Mouse (Mus musculus): Measurements from ENCODE around the gene Sh2d4b. TPM values are rescaled to one million over a fixed set of nuclear protein-coding genes. Genes with fewer than 3 reads are reported as not detected.

Gene Sh2d4b
- 0.56 and 0.89 TPM in 2 replicates for polyA plus RNA-seq (2014; fragmentation: Nextera tagmentation; extraction: Ambion mirVana)

- 0 out of 2 replicates have a peak within 1 kb of the TSS, but pooled peaks have one; percentile 10 for H3K9ac ChIP-seq (ENCODE audit: low read depth, low read length)
- 15% methylated on average over 3 of the region's 3 CpGs for WGBS (ENCODE audit: insufficient replicate concordance)
- no peak within 1 kb of the TSS for H3K4me3 ChIP-seq (ENCODE audit: low read depth, low read length)
- no peak within 1 kb of the TSS; the same call in 1 of the 2 replicates for H3K4me2 ChIP-seq
- H3K9me3 ChIP-seq (replicated peaks; ENCODE audit: control insufficient read depth, low read length): no peaks in the 10 kb centered on the region
- peaks cover 9% of the 10 kb centered on the region; the same call in 1 of the 2 replicates for H3K4me1 ChIP-seq (ENCODE audit: control insufficient read depth, insufficient read depth, low read length)
- ATAC-seq (replicated peaks; ENCODE audit: insufficient number of reproducible peaks, low FRiP score, low TSS enrichment): no peak
- H3K27me3 ChIP-seq (ENCODE audit: control insufficient read depth, insufficient read depth, low read length): no peaks in the 10 kb centered on the region
- H3K27ac ChIP-seq (ENCODE audit: low read depth, low read length): no peak within 1 kb of the TSS
- H3K36me3 ChIP-seq (ENCODE audit: control insufficient read depth, insufficient read depth, low read length): no peaks in the 10 kb centered on the region
These were observed at the start of gene Sh2d4b for GRCm38 (mm10) chr14:40893196-40893595. TSS of gene Sh2d4b (minus strand) at chr14:40893266.

- H3K27ac ChIP-seq (ENCODE audit: low read depth, low read length): no peak overlapping the region
- no peaks in the 10 kb centered on the region for H3K27me3 ChIP-seq (ENCODE audit: control insufficient read depth, insufficient read depth, low read length)
- 86% methylated on average over 2 of the region's 2 CpGs for WGBS (ENCODE audit: insufficient replicate concordance)
- no peak overlapping the region for H3K9ac ChIP-seq (ENCODE audit: low read depth, low read length)
- no peak overlapping the region for H3K4me3 ChIP-seq (ENCODE audit: low read depth, low read length)
- H3K9me3 ChIP-seq (replicated peaks; ENCODE audit: control insufficient read depth, low read length): no peaks in the 10 kb centered on the region
- H3K4me2 ChIP-seq: no peak overlapping the region
- H3K4me1 ChIP-seq (ENCODE audit: control insufficient read depth, insufficient read depth, low read length): no peaks in the 10 kb centered on the region; the same call in 1 of the 2 replicates
- H3K36me3 ChIP-seq (ENCODE audit: control insufficient read depth, insufficient read depth, low read length): no peaks in the 10 kb centered on the region
- ATAC-seq (replicated peaks; ENCODE audit: insufficient number of reproducible peaks, low FRiP score, low TSS enrichment): no peak
These were observed 49.4 kb upstream of the Sh2d4b start for GRCm38 (mm10) chr14:40942429-40942828.

DNA sequence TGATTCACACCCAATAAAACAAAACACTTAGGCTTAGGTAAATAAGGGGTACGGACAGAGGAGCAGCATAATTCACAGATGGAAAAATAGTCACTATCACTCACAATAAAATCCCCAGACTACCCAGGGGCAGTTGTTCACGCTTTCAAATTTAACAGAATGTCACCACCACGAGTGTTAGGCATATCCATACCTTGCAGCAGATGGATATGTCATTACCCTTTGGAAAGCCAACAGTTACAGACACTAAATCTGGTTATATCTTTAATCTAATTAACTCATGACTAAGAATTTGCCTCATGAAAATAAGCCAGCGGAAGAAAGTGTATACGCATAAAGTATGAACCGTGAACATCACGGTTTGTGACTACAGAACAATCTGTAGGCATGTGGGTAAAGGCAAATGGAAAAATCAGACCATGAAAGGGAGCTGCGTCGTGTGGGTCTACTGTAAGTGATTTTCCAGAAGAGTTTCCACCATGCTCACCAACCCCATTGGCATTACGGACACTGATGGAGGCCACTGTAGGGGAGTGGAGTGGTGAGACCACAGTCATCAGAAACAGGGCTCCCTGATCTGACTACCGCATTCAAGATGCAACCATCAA lies 45.4 kb upstream of the Sh2d4b start:
- Histone ChIP-seq H3K4me1 (ENCODE audit: control insufficient read depth, insufficient read depth, low read length) (peaks cover 15% of the 10 kb centered on the region), H3K27me3 (ENCODE audit: control insufficient read depth, insufficient read depth, low read length) (no peaks in the 10 kb centered on the region), H3K4me2 (no peak overlapping the region), H3K27ac (ENCODE audit: low read depth, low read length) (no peak overlapping the region), H3K9ac (ENCODE audit: low read depth, low read length) (no peak overlapping the region), H3K4me3 (ENCODE audit: low read depth, low read length) (no peak overlapping the region), H3K36me3 (ENCODE audit: control insufficient read depth, insufficient read depth, low read length) (no peaks in the 10 kb centered on the region), H3K9me3 (replicated peaks; ENCODE audit: control insufficient read depth, low read length) (no peaks in the 10 kb centered on the region)
- WGBS (ENCODE audit: insufficient replicate concordance): 86% methylated on average over 11 of the region's 11 CpGs
- no peak for ATAC-seq (replicated peaks; ENCODE audit: insufficient number of reproducible peaks, low FRiP score, low TSS enrichment)

GRCm38 (mm10) chr14:40937052-40937451 lies 44.0 kb upstream of the Sh2d4b start:
- Histone ChIP-seq H3K9me3 (replicated peaks; ENCODE audit: control insufficient read depth, low read length) (no peaks in the 10 kb centered on the region), H3K36me3 (ENCODE audit: control insufficient read depth, insufficient read depth, low read length) (no peaks in the 10 kb centered on the region), H3K4me3 (ENCODE audit: low read depth, low read length) (no peak overlapping the region), H3K27ac (ENCODE audit: low read depth, low read length) (no peak overlapping the region), H3K4me1 (ENCODE audit: control insufficient read depth, insufficient read depth, low read length) (peaks cover 15% of the 10 kb centered on the region), H3K27me3 (ENCODE audit: control insufficient read depth, insufficient read depth, low read length) (no peaks in the 10 kb centered on the region), H3K4me2 (no peak overlapping the region), H3K9ac (ENCODE audit: low read depth, low read length) (no peak overlapping the region)
- no peak for ATAC-seq (replicated peaks; ENCODE audit: insufficient number of reproducible peaks, low FRiP score, low TSS enrichment)
- WGBS (ENCODE audit: insufficient replicate concordance): 70% methylated on average over 4 of the region's 4 CpGs

DNA sequence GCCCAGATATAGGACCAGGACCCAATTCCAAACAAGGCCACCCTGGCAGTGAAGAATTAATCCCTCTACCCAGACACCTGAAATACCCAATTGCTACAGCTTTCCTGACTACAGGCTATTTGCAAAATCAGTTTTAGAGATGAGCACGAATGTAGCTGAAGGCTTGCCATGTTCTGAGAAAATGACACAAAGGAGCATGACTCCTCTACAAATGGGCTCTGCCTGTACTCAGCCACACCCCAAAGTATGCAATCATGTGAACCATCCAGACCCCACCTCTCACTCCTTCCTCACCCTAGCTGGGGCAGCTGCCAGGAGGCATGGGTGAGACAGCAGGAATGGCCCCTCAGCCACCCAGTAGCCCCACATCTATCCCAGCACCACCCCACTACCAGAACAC lies 42.4 kb upstream of the Sh2d4b start:
- WGBS (ENCODE audit: insufficient replicate concordance): 73% methylated on average over 1 of the region's 1 CpGs
- Histone ChIP-seq H3K4me2 (no peak overlapping the region), H3K27me3 (ENCODE audit: control insufficient read depth, insufficient read depth, low read length) (no peaks in the 10 kb centered on the region), H3K9me3 (replicated peaks; ENCODE audit: control insufficient read depth, low read length) (no peaks in the 10 kb centered on the region), H3K9ac (ENCODE audit: low read depth, low read length) (no peak overlapping the region), H3K4me3 (ENCODE audit: low read depth, low read length) (no peak overlapping the region), H3K27ac (ENCODE audit: low read depth, low read length) (no peak overlapping the region), H3K36me3 (ENCODE audit: control insufficient read depth, insufficient read depth, low read length) (no peaks in the 10 kb centered on the region), H3K4me1 (ENCODE audit: control insufficient read depth, insufficient read depth, low read length) (peaks cover 26% of the 10 kb centered on the region)
- ATAC-seq (replicated peaks; ENCODE audit: insufficient number of reproducible peaks, low FRiP score, low TSS enrichment): no peak

DNA sequence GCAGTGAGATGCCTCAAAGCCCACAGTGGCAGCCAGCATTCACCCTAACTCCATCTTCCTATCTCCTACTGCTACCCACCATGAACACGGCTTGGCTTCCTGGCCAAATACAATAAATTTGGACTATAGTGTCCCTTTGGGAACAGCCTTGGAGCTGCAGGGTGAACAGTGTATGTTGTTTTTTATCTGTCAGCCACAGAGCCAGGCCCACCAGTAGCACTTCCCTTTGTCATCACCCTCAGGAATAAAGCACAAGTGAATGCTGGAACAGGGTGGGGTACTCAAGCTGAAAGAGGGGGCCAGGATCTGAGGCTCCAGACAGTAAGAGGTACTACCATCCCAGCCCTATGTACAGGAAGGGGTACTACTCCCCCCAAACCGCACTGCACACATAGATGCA lies 42.0 kb upstream of the Sh2d4b start:
- Histone ChIP-seq H3K36me3 (ENCODE audit: control insufficient read depth, insufficient read depth, low read length) (no peaks in the 10 kb centered on the region), H3K9ac (ENCODE audit: low read depth, low read length) (no peak overlapping the region), H3K27me3 (ENCODE audit: control insufficient read depth, insufficient read depth, low read length) (no peaks in the 10 kb centered on the region), H3K9me3 (replicated peaks; ENCODE audit: control insufficient read depth, low read length) (no peaks in the 10 kb centered on the region), H3K27ac (ENCODE audit: low read depth, low read length) (no peak overlapping the region), H3K4me2 (no peak overlapping the region), H3K4me1 (ENCODE audit: control insufficient read depth, insufficient read depth, low read length) (peaks cover 26% of the 10 kb centered on the region), H3K4me3 (ENCODE audit: low read depth, low read length) (no peak overlapping the region)
- 62% methylated on average over 2 of the region's 2 CpGs for WGBS (ENCODE audit: insufficient replicate concordance)
- no peak for ATAC-seq (replicated peaks; ENCODE audit: insufficient number of reproducible peaks, low FRiP score, low TSS enrichment)

DNA sequence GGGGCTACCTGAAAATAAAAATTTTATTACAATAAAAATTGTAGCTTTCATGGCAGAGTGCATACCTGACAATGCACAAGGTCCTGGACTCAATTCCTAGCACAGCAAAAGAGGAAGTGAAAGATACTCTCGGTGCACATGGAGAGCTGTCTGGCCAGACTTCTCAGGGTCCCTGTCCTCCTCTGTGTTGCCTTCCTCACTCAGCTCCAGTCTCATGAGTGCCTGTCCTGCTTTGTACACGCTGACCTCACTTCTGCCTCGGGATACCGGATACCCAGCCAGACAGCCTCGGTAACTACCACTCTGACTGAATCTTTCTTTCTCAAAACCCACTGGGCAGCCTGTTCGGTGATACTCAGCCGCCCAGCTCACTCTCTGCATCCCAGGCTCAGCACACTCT lies 40.3 kb upstream of the Sh2d4b start:
- Histone ChIP-seq H3K27me3 (ENCODE audit: control insufficient read depth, insufficient read depth, low read length) (no peaks in the 10 kb centered on the region), H3K4me1 (ENCODE audit: control insufficient read depth, insufficient read depth, low read length) (peaks cover 28% of the 10 kb centered on the region), H3K4me2 (no peak overlapping the region), H3K9me3 (replicated peaks; ENCODE audit: control insufficient read depth, low read length) (no peaks in the 10 kb centered on the region), H3K9ac (ENCODE audit: low read depth, low read length) (no peak overlapping the region), H3K4me3 (ENCODE audit: low read depth, low read length) (no peak overlapping the region), H3K36me3 (ENCODE audit: control insufficient read depth, insufficient read depth, low read length) (no peaks in the 10 kb centered on the region), H3K27ac (ENCODE audit: low read depth, low read length) (no peak overlapping the region)
- WGBS (ENCODE audit: insufficient replicate concordance): 83% methylated on average over 7 of the region's 7 CpGs
- no peak for ATAC-seq (replicated peaks; ENCODE audit: insufficient number of reproducible peaks, low FRiP score, low TSS enrichment)

GRCm38 (mm10) chr14:40932225-40932624 lies 39.2 kb upstream of the Sh2d4b start:
- WGBS (ENCODE audit: insufficient replicate concordance): 92% methylated on average over 9 of the region's 9 CpGs
- no peaks in the 10 kb centered on the region for H3K36me3 ChIP-seq (ENCODE audit: control insufficient read depth, insufficient read depth, low read length)
- no peak overlapping the region for H3K4me3 ChIP-seq (ENCODE audit: low read depth, low read length)
- ATAC-seq (replicated peaks; ENCODE audit: insufficient number of reproducible peaks, low FRiP score, low TSS enrichment): no peak
- no peaks in the 10 kb centered on the region for H3K9me3 ChIP-seq (replicated peaks; ENCODE audit: control insufficient read depth, low read length)
- no peak overlapping the region for H3K27ac ChIP-seq (ENCODE audit: low read depth, low read length)
- no peak overlapping the region for H3K9ac ChIP-seq (ENCODE audit: low read depth, low read length)
- peaks cover 35% of the 10 kb centered on the region for H3K4me1 ChIP-seq (ENCODE audit: control insufficient read depth, insufficient read depth, low read length)
- no peaks in the 10 kb centered on the region for H3K27me3 ChIP-seq (ENCODE audit: control insufficient read depth, insufficient read depth, low read length)
- no peak overlapping the region for H3K4me2 ChIP-seq

Data from heart, embryonic 11.5 days (tissue).